Mouse (Mus musculus): ENCODE measurements around the gene Pxn. TPM values are rescaled to one million over a fixed set of nuclear protein-coding genes. Genes with fewer than 3 reads are reported as not detected.

Pxn gene
- polyA plus RNA-seq, 1 experiment from 2014 or later = 21.3 TPM

GRCm38 (mm10) chr5:115534290-115534731 lies 27.8 kb downstream of the Pxn start:
- ATAC-seq (ENCODE audit: low FRiP score) = no peak
- no peaks in the 10 kb centered on the region for H3K36me3 ChIP-seq
- no peak overlapping the region for H3K9ac ChIP-seq (replicated peaks)
- 25% methylated on average over 16 of the region's 16 CpGs for WGBS
- H3K4me1 ChIP-seq = peaks cover 78% of the 10 kb centered on the region
- H3K27ac ChIP-seq (replicated peaks) = no peak overlapping the region
- H3K9me3 ChIP-seq (replicated peaks) = no peaks in the 10 kb centered on the region
- no peaks in the 10 kb centered on the region for H3K27me3 ChIP-seq (replicated peaks)
- H3K4me2 ChIP-seq = no peak overlapping the region
- H3K4me3 ChIP-seq (replicated peaks) = no peak overlapping the region

- no peaks in the 10 kb centered on the region for H3K9me3 ChIP-seq (replicated peaks)
- no peak overlapping the region for H3K27ac ChIP-seq (replicated peaks)
- H3K4me1 ChIP-seq = peaks cover 73% of the 10 kb centered on the region
- H3K36me3 ChIP-seq = no peaks in the 10 kb centered on the region
- H3K27me3 ChIP-seq (replicated peaks) = no peaks in the 10 kb centered on the region
- H3K4me2 ChIP-seq = no peak overlapping the region
- ATAC-seq (ENCODE audit: low FRiP score) = no peak
- H3K4me3 ChIP-seq (replicated peaks) = no peak overlapping the region
- no peak overlapping the region for H3K9ac ChIP-seq (replicated peaks)
- WGBS = 58% methylated on average over 8 of the region's 8 CpGs
These were observed 28.4 kb downstream of the Pxn start for GRCm38 (mm10) chr5:115534856-115535255.

- no peaks in the 10 kb centered on the region for H3K36me3 ChIP-seq
- no peak for ATAC-seq (ENCODE audit: low FRiP score)
- H3K27ac ChIP-seq (replicated peaks) = no peak overlapping the region
- no peak overlapping the region for H3K9ac ChIP-seq (replicated peaks)
- WGBS = 36% methylated on average over 7 of the region's 7 CpGs
- no peak overlapping the region for H3K4me3 ChIP-seq (replicated peaks)
- H3K4me2 ChIP-seq = no peak overlapping the region
- peaks cover 66% of the 10 kb centered on the region for H3K4me1 ChIP-seq
- no peaks in the 10 kb centered on the region for H3K27me3 ChIP-seq (replicated peaks)
- no peaks in the 10 kb centered on the region for H3K9me3 ChIP-seq (replicated peaks)
These were observed 29.2 kb downstream of the Pxn start for GRCm38 (mm10) chr5:115535635-115536034.

GRCm38 (mm10) chr5:115538017-115538692 lies 31.7 kb downstream of the Pxn start:
- no peak overlapping the region for H3K4me3 ChIP-seq (replicated peaks)
- H3K27me3 ChIP-seq (replicated peaks) = no peaks in the 10 kb centered on the region
- no peaks in the 10 kb centered on the region for H3K9me3 ChIP-seq (replicated peaks)
- H3K27ac ChIP-seq (replicated peaks) = peak overlapping the region; percentile 48
- WGBS = 67% methylated on average over 13 of the region's 13 CpGs
- H3K4me2 ChIP-seq = peak overlapping the region; percentile 31; the same call in 1 of the 2 replicates
- H3K4me1 ChIP-seq = peaks cover 54% of the 10 kb centered on the region
- H3K36me3 ChIP-seq = no peaks in the 10 kb centered on the region
- ATAC-seq (ENCODE audit: low FRiP score) = 0 out of 2 replicates have a peak, but pooled peaks have one; percentile 9
- peak overlapping the region; percentile 20; the same call in 1 of the 2 replicates for H3K9ac ChIP-seq (replicated peaks)

GRCm38 (mm10) chr5:115538693-115539043 lies 32.2 kb downstream of the Pxn start:
- H3K4me3 ChIP-seq (replicated peaks) = no peak overlapping the region
- no peaks in the 10 kb centered on the region for H3K27me3 ChIP-seq (replicated peaks)
- 0% methylated on average over 12 of the region's 12 CpGs for WGBS
- no peaks in the 10 kb centered on the region for H3K9me3 ChIP-seq (replicated peaks)
- H3K4me2 ChIP-seq = peak overlapping the region; percentile 31; the same call in 1 of the 2 replicates
- H3K27ac ChIP-seq (replicated peaks) = peak overlapping the region; percentile 48
- ATAC-seq (ENCODE audit: low FRiP score) = peak; percentile 80; the same call in 1 of the 2 replicates
- no peaks in the 10 kb centered on the region for H3K36me3 ChIP-seq
- peak overlapping the region; percentile 20; the same call in 1 of the 2 replicates for H3K9ac ChIP-seq (replicated peaks)
- H3K4me1 ChIP-seq = peaks cover 54% of the 10 kb centered on the region

GRCm38 (mm10) chr5:115542635-115543384 lies 36.3 kb downstream of the Pxn start:
- Histone ChIP-seq H3K9ac (replicated peaks) (no peak overlapping the region), H3K9me3 (replicated peaks) (no peaks in the 10 kb centered on the region), H3K27me3 (replicated peaks) (no peaks in the 10 kb centered on the region), H3K27ac (replicated peaks) (peak overlapping the region; percentile 39; the same call in 1 of the 2 replicates), H3K4me2 (peak overlapping the region; percentile 19; the same call in 1 of the 2 replicates), H3K4me1 (peaks cover 40% of the 10 kb centered on the region), H3K36me3 (peaks cover 24% of the 10 kb centered on the region), H3K4me3 (replicated peaks) (no peak overlapping the region)
- ATAC-seq (ENCODE audit: low FRiP score) = no peak
- 68% methylated on average over 19 of the region's 19 CpGs for WGBS

GRCm38 (mm10) chr5:115543509-115544253 lies 37.2 kb downstream of the Pxn start:
- ATAC-seq (ENCODE audit: low FRiP score) = peak; percentile 70
- Histone ChIP-seq H3K4me1 (peaks cover 32% of the 10 kb centered on the region), H3K9ac (replicated peaks) (no peak overlapping the region), H3K4me2 (peak overlapping the region; percentile 19), H3K27me3 (replicated peaks) (no peaks in the 10 kb centered on the region), H3K27ac (replicated peaks) (peak overlapping the region; percentile 39; the same call in 1 of the 2 replicates), H3K9me3 (replicated peaks) (no peaks in the 10 kb centered on the region), H3K36me3 (peaks cover 30% of the 10 kb centered on the region), H3K4me3 (replicated peaks) (no peak overlapping the region)
- WGBS = 56% methylated on average over 17 of the region's 17 CpGs

GRCm38 (mm10) chr5:115544655-115545185 lies 38.2 kb downstream of the Pxn start:
- no peak overlapping the region for H3K4me2 ChIP-seq
- H3K27me3 ChIP-seq (replicated peaks) = no peaks in the 10 kb centered on the region
- ATAC-seq (ENCODE audit: low FRiP score) = no peak
- H3K27ac ChIP-seq (replicated peaks) = no peak overlapping the region
- H3K36me3 ChIP-seq = peaks cover 40% of the 10 kb centered on the region
- no peak overlapping the region for H3K9ac ChIP-seq (replicated peaks)
- peaks cover 27% of the 10 kb centered on the region for H3K4me1 ChIP-seq
- H3K4me3 ChIP-seq (replicated peaks) = no peak overlapping the region
- no peaks in the 10 kb centered on the region for H3K9me3 ChIP-seq (replicated peaks)
- WGBS = 51% methylated on average over 18 of the region's 18 CpGs

GRCm38 (mm10) chr5:115545636-115546035 lies 39.2 kb downstream of the Pxn start:
- Histone ChIP-seq H3K27ac (replicated peaks) (no peak overlapping the region), H3K4me2 (no peak overlapping the region), H3K36me3 (peaks cover 41% of the 10 kb centered on the region), H3K9me3 (replicated peaks) (no peaks in the 10 kb centered on the region), H3K4me1 (peaks cover 27% of the 10 kb centered on the region), H3K9ac (replicated peaks) (no peak overlapping the region), H3K27me3 (replicated peaks) (no peaks in the 10 kb centered on the region), H3K4me3 (replicated peaks) (no peak overlapping the region)
- no peak for ATAC-seq (ENCODE audit: low FRiP score)
- 83% methylated on average over 14 of the region's 14 CpGs for WGBS

- Histone ChIP-seq H3K36me3 (peaks cover 43% of the 10 kb centered on the region), H3K27me3 (replicated peaks) (no peaks in the 10 kb centered on the region), H3K4me1 (peaks cover 27% of the 10 kb centered on the region), H3K9ac (replicated peaks) (no peak overlapping the region), H3K9me3 (replicated peaks) (no peaks in the 10 kb centered on the region), H3K4me2 (no peak overlapping the region), H3K4me3 (replicated peaks) (no peak overlapping the region), H3K27ac (replicated peaks) (no peak overlapping the region)
- ATAC-seq (ENCODE audit: low FRiP score) = no peak
- WGBS = 89% methylated on average over 11 of the region's 11 CpGs
These were observed 40.1 kb downstream of the Pxn start for GRCm38 (mm10) chr5:115546536-115546935.

GRCm38 (mm10) chr5:115547014-115547413 lies 40.5 kb downstream of the Pxn start:
- ATAC-seq (ENCODE audit: low FRiP score) = no peak
- no peak overlapping the region for H3K27ac ChIP-seq (replicated peaks)
- H3K27me3 ChIP-seq (replicated peaks) = no peaks in the 10 kb centered on the region
- H3K36me3 ChIP-seq = peaks cover 48% of the 10 kb centered on the region
- H3K4me2 ChIP-seq = no peak overlapping the region
- 53% methylated on average over 6 of the region's 6 CpGs for WGBS
- 0 out of 2 replicates have a peak overlapping the region, but pooled peaks have one; percentile 5 for H3K9ac ChIP-seq (replicated peaks)
- peaks cover 27% of the 10 kb centered on the region for H3K4me1 ChIP-seq
- no peak overlapping the region for H3K4me3 ChIP-seq (replicated peaks)
- H3K9me3 ChIP-seq (replicated peaks) = no peaks in the 10 kb centered on the region
